Mouse (Mus musculus): ENCODE results near the gene Pla2g2e.

DNA sequence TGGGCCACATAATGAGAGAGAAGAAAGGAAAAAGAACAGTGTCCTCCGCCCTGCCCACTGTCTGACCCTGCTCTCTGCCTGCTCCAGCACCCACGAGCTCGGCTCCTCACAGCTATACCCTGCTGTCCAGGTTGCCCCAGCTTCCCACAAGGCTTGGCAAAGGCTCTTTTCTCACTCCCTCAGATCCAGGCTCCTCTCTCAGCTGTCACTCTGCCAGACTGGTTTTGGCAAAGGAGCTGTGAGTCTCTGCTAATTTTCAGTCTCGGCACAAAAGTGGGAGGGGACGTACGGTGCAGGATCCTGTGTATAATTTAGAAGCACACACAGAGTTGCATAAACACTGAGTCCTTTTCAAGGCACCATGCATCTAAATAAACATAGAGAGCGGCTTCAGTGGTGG is 36.4 kb upstream of the Pla2g2e start:
- TF ChIP-seq CTCF (IDR thresholded peaks at IDR 0.05; ENCODE audit: low read depth) (no peak), EP300 (optimal IDR thresholded peaks at IDR 0.05) (no peak)
